Mouse (Mus musculus) olfactory bulb, adult 2 months (tissue): ENCODE measurements around the gene Polr2a.

Experiments
- CTCF ChIP-seq: fragments of 200-500 bp; IDR thresholded peaks from 2 replicates; pipeline ENCODE4 v1.5.1; 2012; ENCODE audit warnings: low read depth, mild to moderate bottlenecking, low read length, moderate library complexity; ENCODE audit not compliant: insufficient read depth
- POLR2A ChIP-seq: fragments of 200-500 bp; IDR thresholded peaks from 2 replicates; pipeline ENCODE4 v1.6.1; 2012; ENCODE audit warnings: mild to moderate bottlenecking, low read depth, low read length, moderate library complexity; ENCODE audit not compliant: insufficient read depth

DNA sequence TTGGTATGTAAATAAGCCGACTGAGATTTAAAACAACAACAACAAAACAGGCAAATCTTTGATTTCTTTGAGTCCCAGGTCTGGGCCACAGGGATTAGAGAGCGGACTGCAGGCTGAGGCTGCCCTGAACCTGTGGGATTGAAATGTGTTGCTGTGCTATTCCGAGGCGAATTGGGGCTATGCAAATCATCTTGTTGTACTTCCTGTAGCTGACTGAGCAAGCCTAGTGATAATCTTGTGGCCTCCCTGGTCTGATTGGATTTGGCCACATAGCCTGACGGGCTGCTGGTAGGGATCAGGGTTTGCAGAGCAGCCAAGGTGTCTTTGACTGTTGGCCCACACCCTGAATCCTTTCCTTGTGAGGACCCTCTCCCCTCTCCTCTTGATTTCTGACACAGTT is 16.5 kb upstream of the Polr2a start:
- TF ChIP-seq CTCF (no peak), POLR2A (no peak)
